In genomic region chr6:50455829-50456469, GRCm38 (mm10) we compare ENCODE assay signal across 8 mouse cellular contexts. TPM values are rescaled to one million over a fixed set of nuclear protein-coding genes. Genes with fewer than 3 reads are reported as not detected.
A peak's percentile ranks its signal among the peaks of the same experiment; 100 is the strongest.
DNase-seq lines count a peak whose midpoint lies in the region; ATAC-seq lines count a peak whose summit lies in the region.

Gene Osbpl3, minus strand, starts transcription at chr6:50456201.

- peak within 1 kb of the TSS; percentile 63 for H3K4me3 ChIP-seq in hindbrain, embryonic 12.5 days

- DNase-seq in Muller cell, postnatal 12 days (ENCODE audit: inconsistent ontology term): peak; percentile 99
- peak; percentile 90 to 93 for DNase-seq in cerebellum, postnatal 10 days
- peak; percentile 84 to 85 for DNase-seq in frontal cortex, postnatal 10 days (ENCODE audit: low spot score in 2 of 2)
- DNase-seq in layer of hippocampus, postnatal 14 days (ENCODE audit: low spot score in 2 of 2): peak; percentile 83 to 87
- peak; percentile 77 for DNase-seq in lung, postnatal 14 days
- peak; percentile 50 for DNase-seq in retina, adult 2 months (ENCODE audit: low read depth, low spot score)
- peak; percentile 80 to 83 for DNase-seq in thymus, postnatal 36 days

- H3K4me1 ChIP-seq in hindbrain, embryonic 12.5 days: peaks cover 18% of the 10 kb centered on the region

- ATAC-seq in hindbrain, embryonic 12.5 days (ENCODE audit: low FRiP score): peak; percentile 92

- no peaks in the 10 kb centered on the region for H3K36me3 ChIP-seq in hindbrain, embryonic 12.5 days

- H3K9ac ChIP-seq in hindbrain, embryonic 12.5 days: peak within 1 kb of the TSS; percentile 71

- H3K9me3 ChIP-seq in hindbrain, embryonic 12.5 days (replicated peaks): no peaks in the 10 kb centered on the region

- H3K27me3 ChIP-seq in hindbrain, embryonic 12.5 days: no peaks in the 10 kb centered on the region

- WGBS in hindbrain, embryonic 12.5 days: under 1% methylated on average over 45 of the region's 45 CpGs

- peak within 1 kb of the TSS; percentile 96 for H3K4me2 ChIP-seq in hindbrain, embryonic 12.5 days (replicated peaks)

- peak within 1 kb of the TSS; percentile 66 for H3K27ac ChIP-seq in hindbrain, embryonic 12.5 days

RNA-seq across cellular contexts. Expression of gene Osbpl3, which starts in this region (rescaled TPM):
- 8.3 and 8.6 TPM in 2 replicates for polyA plus RNA-seq in hindbrain, embryonic 12.5 days (2016; fragmentation: Nextera tagmentation; extraction: Ambion mirVana)
- total RNA-seq in layer of hippocampus, postnatal 14 days (2021): 10 to 100 TPM; 14.3 to 15.2 TPM

Comparison
In these comparisons a context has a peak if more than half of its experiments do, and no peak if none do; other contexts are left out.
1. Peak in every context shown above with its lines: DNase-seq, ATAC-seq, H3K4me3 ChIP-seq and H3K27ac ChIP-seq.